Mouse (Mus musculus) liver, adult (tissue): ENCODE measurements around the gene Tnnc2.

Experiments
- GATA4 ChIP-seq: IDR thresholded peaks from 2 replicates; pipeline ENCODE4 v1.6.1; 2014; ENCODE audit warnings: mild to moderate bottlenecking, low read length; ENCODE audit not compliant: insufficient replicate concordance

Tnnc2 gene

DNA sequence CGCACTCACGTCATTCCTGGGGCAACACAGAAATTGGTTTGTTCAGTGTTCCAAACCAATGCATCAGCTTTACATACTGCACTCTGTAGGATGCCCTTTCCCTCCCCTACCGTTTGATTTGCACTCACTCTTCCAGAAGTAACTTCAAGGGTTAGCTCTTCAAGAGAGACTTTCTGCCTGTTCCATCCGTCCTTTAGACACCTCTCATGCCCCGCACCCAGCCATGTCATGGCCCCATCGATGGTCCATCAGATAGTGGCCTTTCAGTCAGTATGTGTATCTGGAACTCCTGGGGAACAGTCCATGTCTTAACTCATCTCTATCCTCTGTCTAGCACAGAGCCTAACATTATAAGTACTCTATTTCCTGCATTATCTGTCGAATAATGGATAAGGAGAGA lies 17.2 kb downstream of the Tnnc2 start:
- no peak for TF ChIP-seq GATA4

DNA sequence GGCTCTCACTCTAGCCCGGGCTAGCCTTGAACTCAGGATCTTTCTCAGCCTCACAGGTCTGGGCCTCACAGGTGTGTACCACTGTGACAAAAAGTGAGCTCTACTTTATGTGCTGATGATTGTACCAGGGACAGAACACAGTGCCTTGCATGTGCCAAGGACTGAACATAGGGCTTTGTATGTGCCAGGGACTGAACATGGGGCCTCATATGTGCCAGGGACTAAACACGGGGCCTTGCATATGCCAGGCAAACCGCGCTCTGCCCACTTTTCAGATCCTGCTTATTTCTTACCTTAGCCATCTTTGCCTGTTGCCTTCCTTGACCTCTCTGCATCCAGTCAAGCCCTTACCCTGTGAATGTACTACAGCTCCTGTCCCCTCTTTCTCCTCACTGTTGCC lies 17.8 kb downstream of the Tnnc2 start:
- TF ChIP-seq GATA4 = no peak

DNA sequence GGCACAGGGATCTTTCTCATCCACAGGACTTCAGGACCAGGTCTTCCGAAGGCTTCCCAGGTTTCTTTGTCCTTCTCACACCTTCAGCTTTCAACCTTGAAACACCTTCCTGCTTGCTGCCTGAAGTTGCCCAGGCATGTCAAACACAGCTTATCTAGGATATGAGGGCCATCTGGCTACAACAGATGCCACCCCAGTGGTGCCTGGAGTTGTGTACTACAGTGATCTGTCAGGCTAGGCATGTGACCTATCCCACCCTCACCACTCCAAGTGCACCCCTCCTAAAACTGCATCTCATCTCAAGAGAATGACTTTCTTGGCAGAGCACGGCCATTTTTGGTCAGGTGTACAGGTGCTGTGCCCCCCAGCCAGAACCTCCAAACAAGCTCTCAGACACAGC lies 18.3 kb downstream of the Tnnc2 start:
- no peak for TF ChIP-seq GATA4

DNA sequence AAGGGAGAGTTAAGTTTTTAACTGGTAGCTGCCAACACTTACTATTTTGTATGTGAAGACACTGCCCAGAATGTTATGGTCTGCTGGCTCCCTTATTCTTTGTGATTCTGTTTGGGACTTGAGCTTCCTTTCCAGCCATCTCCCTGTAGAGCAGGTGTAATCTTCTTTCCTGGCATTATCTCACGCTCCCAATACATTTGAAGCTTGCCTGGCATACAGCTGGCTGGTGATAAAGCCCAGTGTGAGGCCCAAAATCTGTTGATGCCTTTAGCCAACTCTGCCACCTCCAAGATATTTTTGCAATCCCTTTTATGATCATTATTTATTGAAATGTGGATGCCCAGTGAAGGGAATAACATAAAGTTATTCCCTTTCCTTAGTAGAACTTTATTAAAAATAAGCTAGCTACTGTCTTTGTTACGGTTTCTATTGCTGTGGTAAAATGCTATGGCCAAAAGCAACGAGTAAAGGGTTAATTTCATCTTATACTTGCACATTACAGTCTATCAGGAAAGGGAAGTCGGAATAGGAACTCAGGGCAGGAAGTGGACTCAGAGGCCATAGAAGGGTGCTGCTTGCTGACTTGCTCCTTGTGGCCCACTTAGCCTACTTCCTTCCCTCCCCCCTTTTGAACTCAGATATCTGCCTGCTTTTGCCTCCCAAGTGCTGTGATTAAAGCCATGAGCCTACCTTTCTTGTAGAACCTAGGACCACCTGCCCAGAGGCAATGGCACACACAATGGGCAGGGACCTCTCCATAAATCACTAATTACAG lies 19.5 kb downstream of the Tnnc2 start:
- TF ChIP-seq GATA4 = peak; percentile 57; the same call in 1 of the 2 replicates

DNA sequence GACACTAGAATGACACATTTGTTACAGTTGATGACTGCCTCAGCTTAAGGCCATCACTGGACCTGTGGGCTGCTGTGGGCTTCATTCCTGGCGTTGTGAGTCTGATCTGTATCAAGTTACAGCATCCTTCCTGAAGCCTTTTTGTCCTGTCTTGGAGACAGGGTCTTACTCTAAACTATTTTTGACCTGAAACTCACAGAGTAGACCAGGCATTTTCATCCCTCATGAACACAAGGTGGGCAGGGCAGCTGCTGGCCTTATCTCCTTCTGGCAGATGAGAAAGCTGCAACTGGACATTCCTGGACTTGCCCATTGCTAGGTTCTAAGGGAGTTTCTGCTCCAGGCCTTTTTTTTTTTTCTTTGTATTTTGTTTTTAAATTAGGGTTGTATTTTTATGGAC lies 21.1 kb downstream of the Tnnc2 start:
- TF ChIP-seq GATA4 = no peak

DNA sequence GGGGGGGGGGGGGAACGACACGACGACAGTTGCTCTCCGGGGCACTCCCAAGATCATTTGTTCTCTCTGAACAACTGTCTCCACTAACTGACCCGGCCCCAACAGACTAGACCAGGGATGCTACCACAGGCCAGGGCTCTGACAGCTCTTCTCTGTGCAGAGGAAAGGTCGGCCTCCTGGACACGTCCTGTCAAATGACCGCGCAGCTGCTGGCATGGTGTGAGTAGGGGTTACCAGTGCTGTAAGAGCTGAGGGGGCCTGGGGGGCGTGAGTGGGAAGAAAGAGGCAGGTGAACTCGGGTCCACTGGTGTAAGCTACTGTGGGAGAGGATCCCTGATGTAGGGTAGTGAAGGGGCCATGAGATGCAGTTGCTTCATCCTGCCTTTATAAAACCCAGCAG lies 21.9 kb downstream of the Tnnc2 start:
- TF ChIP-seq GATA4 = no peak

DNA sequence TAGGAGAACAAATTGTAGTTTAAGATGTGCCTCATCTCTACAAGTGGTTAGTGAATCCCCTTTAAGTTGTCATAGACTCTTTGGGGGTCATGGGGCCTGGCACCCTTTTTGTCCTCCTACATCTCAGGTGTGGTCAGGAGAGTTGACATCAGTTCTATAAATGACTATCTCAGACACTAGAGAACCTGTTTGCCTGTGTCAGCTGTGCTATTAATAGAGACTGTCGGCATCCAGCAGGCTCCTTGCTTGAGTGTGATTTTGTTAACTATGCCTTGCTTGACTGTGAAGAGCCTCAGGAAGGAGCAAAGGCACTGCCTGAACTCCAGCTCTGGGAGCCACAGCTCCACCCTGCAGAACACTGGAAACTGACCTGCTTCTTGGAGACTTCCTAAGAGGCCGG lies 25.0 kb downstream of the Tnnc2 start:
- TF ChIP-seq GATA4 = no peak

DNA sequence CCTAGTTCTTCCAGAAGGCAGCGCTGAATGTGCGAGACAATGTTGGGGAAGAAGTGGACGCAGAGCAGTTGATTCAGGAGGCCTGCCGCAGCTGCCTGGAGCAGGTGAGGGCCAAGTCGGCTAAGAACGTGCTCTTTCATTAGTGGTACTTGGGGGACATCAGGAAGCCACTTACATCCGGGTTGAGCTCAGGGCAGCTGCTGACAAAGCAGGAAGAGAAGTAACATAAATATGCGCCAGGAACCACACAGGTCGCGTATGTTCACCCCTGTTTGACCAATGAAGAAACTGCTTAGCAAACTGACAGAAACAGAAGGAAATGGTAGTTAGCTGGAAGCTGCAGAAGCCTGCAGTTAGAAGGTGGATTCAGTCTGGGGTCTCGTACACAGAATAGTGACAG lies 25.7 kb downstream of the Tnnc2 start:
- TF ChIP-seq GATA4 = no peak

DNA sequence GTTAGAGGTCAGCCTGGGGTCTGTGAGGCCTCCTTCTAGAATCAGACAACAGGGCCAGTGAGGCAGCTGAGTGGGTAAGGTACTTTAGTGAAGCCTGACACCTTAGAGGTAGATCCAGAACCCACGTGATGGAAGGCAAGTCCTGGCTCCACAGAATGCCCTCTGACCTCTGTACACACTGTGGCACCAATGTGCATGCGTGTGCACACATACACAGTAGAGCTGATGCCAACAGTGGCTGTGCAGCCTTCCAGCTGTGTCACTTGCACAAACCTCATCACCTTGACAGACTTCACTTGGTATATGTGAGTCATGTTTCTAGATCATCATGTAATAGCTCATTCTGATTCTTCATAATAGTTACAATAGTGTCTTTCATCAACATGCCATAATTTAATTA lies 27.3 kb downstream of the Tnnc2 start:
- TF ChIP-seq GATA4 = no peak

DNA sequence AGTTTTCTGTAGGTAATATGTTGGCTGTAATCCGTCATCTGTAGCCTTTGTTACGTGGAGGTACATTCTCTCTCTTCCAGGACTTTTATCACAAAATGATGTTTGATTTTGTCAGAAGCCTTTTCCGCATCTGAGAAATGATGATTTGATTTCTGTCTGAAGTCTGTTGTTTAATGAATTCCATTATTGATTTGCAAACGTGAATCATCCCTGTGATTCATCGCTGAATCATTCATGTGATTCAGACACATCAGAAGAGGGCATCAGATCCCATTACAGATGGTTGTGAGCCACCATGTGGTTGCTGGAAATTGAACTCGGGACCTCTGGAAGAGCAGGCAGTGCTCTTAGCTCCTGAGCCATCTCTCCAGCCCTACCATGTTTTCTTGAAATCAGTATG lies 30.8 kb downstream of the Tnnc2 start:
- no peak for TF ChIP-seq GATA4

DNA sequence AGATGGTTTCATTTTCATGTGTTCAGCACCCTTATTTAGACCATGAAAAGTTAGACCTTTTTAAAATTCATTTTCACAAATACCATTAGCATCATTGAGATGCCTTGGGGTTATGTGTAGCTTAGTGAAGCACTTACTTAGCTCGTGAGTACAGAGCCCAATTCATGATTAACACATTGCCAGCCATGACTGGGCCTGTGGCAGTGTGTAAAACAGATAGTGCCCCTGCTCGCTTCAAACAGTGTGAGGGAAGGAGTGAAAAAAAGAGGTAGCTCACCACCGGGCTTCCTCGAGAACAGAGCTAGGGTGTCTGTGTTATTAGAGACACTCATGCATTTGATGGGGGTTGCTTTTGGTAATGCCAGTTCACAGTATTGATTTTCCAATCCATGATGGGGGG lies 31.6 kb downstream of the Tnnc2 start:
- no peak for TF ChIP-seq GATA4

DNA sequence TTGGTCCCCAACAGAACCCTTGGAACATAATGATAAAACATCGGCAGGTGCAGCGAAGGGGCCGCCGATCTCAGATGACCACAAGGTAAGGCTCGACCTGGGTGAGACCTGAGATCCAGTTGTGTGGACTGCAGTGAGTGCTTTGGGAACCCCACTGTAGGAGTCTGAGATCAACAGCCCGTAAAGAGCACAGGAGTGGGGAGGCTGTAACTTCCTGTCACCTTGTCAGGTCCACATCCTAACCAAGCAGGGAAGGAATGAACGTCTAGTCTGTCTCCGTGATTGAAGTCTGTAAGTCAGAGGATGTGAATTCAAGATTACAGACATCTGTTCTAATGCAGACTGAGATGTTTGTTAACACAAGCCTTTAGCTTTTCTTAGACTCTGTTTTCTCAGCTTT lies 33.1 kb downstream of the Tnnc2 start:
- TF ChIP-seq GATA4 = no peak

DNA sequence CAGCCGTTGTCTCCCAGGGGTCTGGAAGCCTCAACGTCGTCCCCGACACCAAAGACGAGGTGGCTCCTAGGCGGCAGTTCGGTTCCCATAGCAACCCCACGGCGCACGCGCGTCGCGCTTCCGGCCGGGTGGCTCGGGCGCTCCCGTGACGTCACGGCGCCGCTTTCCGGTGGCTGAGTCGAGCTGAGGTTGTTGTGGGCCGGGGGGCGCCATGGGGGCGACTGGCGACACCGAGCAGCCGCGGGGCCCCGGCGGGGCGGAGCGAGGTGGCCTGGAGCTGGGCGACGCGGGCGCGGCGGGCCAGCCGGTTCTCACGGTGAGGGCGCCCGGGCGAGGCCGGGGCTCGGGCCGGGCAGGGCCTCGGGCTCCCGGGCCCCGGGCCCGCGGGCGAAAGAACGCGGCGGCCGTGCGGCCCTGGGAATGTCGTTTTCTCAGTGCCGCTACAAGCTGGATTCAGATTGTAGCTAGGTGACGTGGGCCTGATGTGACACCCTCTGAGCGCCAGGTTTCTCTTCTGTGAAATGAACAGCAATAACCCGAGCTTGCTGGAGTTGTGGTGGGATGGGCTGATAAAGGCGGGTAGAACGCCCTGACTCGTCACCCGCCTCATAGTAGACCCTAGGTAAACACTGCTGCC lies 33.8 kb downstream of the Tnnc2 start, which contains the start of the genes Wfdc3 and Dnttip1:
Gene Wfdc3 (minus strand): TSS at position 89 of the 637 bp plus-strand sequence.
Gene Dnttip1 (plus strand): TSS at position 141 of the 637 bp plus-strand sequence.
- no peak; the same call in 1 of the 2 replicates for TF ChIP-seq GATA4

DNA sequence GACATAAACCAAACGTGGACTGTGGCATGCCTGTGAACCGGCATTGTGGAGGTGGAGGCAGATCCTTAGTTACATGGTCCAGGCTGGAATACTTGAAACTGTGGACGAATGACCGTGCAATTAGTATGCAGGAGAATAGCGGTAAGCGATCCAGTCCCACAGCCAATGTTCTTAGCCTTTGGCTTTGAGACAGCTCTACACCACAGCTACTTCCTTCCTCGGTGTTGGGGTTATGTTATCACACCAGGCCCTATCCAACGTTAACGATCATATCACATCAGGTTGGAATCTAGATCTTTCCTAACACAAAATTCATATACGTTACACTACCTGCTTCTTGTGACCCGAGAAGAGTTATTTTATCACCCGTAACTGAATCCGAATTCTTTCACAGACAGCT lies 34.8 kb downstream of the Tnnc2 start:
- TF ChIP-seq GATA4 = no peak

DNA sequence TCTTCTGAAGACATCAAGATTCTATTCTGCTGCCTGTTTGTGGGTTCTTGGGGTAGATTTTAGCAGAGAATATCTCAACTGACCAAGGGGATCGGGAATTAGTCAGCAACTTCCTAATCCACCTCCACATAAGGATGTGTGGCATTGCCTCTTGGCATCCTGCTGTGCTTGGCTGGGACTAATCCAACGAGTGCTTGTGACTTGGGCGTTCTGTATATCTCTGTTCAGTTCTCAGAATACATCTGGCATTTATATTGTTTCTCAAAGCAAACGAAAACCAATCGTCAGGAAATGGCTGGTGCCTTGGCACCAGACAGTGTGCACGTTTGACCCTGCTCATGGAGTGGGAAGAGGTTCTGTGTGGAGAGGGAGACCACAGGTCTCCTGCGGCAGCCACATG lies 39.9 kb downstream of the Tnnc2 start:
- TF ChIP-seq GATA4 = no peak

DNA sequence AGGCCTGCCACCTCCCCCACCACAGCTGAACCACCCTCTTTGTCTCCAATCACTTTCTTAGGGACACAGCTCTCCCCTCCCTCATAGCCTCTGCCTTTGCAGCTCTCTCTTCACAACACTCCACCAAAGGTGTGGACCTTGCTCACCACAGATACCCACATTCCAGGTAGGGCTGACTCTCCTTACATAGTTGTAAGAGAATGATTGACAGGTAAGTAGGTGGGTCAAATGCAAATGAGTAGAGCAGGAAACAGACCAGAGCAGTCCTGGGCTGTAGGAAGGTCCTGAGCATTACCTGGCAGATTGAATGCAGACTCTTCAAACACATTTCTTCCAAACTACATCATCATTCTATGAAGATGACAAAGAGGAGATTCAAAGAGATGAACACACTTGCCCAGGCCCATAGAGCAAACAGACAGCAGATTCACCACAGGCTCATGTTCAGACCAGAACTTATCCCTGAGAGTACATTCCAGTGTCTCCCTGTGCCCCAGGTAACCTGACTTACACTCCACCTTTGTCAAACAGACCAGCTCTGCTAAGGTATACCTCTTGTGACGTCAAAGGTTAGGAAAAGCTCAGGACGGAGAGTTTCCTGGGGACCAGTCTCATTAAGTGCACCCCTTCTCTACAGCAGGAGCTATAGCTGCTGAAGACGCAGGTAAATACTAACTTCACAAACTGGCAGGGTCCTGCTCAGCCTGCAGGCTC lies 42.2 kb downstream of the Tnnc2 start:
- no peak for TF ChIP-seq GATA4
